Mouse (Mus musculus) erythroid progenitor cell, adult 5-6 weeks (primary cell): ENCODE data around the gene Chst11. TPM values are rescaled to one million over a fixed set of nuclear protein-coding genes. Genes with fewer than 3 reads are reported as not detected.
"Not testable (repeated sequence)": the region's sequence is repeated elsewhere in the genome, so short reads cannot be mapped to it uniquely, and the experiment has no call there.

Source experiments
- ATAC-seq: replicated peaks from 2 replicates; pipeline ENCODE4 v1.8.0; 2016; ENCODE audit warnings: moderate number of reproducible peaks, mild to moderate bottlenecking, moderate TSS enrichment, inconsistent platforms; ENCODE audit not compliant: poor library complexity, low FRiP score, severe bottlenecking
- total RNA-seq, 2 experiments: library from RNA; stranded (forward) in 1 of 2; stranded (reverse) in 1 of 2; fragments of 150-400 nt in 1 of 2; fragments of 186-747, 209-891 nt in 1 of 2; gene quantifications; 2 replicates each; pipeline versions ENCODE4 v1.2.3 to v1.2.4; 2015 to 2017; ENCODE audit warnings: low replicate concordance in 2 of 2

Chst11 gene
- total RNA-seq, 2 experiments from 2014 or later = 15.9 to 17.2 TPM

GRCm38 (mm10) chr10:83101421-83102207, 116.3 kb downstream of the Chst11 start:
- no peak for ATAC-seq

GRCm38 (mm10) chr10:83102745-83103144, 117.4 kb downstream of the Chst11 start:
- no peak for ATAC-seq

GRCm38 (mm10) chr10:83104221-83104620, 118.9 kb downstream of the Chst11 start:
- ATAC-seq = no peak

- no peak for ATAC-seq
Observed at GRCm38 (mm10) chr10:83106152-83106746, 121.0 kb downstream of the Chst11 start.

- no peak for ATAC-seq
Observed at GRCm38 (mm10) chr10:83107385-83107784, 122.1 kb downstream of the Chst11 start.

GRCm38 (mm10) chr10:83107921-83108738, 122.8 kb downstream of the Chst11 start:
- ATAC-seq = no peak

- ATAC-seq = no peak
Observed at GRCm38 (mm10) chr10:83108946-83109345, 123.6 kb downstream of the Chst11 start.

GRCm38 (mm10) chr10:83111046-83111445, 125.7 kb downstream of the Chst11 start:
- no peak for ATAC-seq

GRCm38 (mm10) chr10:83112345-83112744, 127.0 kb downstream of the Chst11 start:
- no peak for ATAC-seq

GRCm38 (mm10) chr10:83114564-83114963, 129.3 kb downstream of the Chst11 start:
- no peak for ATAC-seq

GRCm38 (mm10) chr10:83116889-83117288, 131.6 kb downstream of the Chst11 start:
- no peak for ATAC-seq

GRCm38 (mm10) chr10:83117851-83118250, 132.6 kb downstream of the Chst11 start:
- no peak for ATAC-seq

- ATAC-seq = no peak
Observed at GRCm38 (mm10) chr10:83118613-83119012, 133.3 kb downstream of the Chst11 start.

GRCm38 (mm10) chr10:83119016-83119415, 133.7 kb downstream of the Chst11 start:
- ATAC-seq = no peak

- not testable (repeated sequence) for ATAC-seq
Observed at GRCm38 (mm10) chr10:83119461-83119860, 134.2 kb downstream of the Chst11 start.

- ATAC-seq = no peak
Observed at GRCm38 (mm10) chr10:83119909-83120308, 134.6 kb downstream of the Chst11 start.

- no peak for ATAC-seq
Observed at GRCm38 (mm10) chr10:83120938-83121337, 135.6 kb downstream of the Chst11 start.

- no peak for ATAC-seq
Observed at GRCm38 (mm10) chr10:83124560-83124959, 139.3 kb downstream of the Chst11 start.

- ATAC-seq = no peak
Observed at GRCm38 (mm10) chr10:83126447-83126846, 141.1 kb downstream of the Chst11 start.

GRCm38 (mm10) chr10:83128435-83128834, 143.1 kb downstream of the Chst11 start:
- no peak for ATAC-seq
